Mouse (Mus musculus) erythroblast, embryonic 14.5 days (primary cell): Measurements from ENCODE around the gene Tradd.

Experiments
- GATA1 ChIP-seq: IDR thresholded peaks from 2 replicates; pipeline ENCODE4 v1.6.1; 2012; ENCODE audit warnings: low read length, inconsistent platforms, mixed read lengths
- TAL1 ChIP-seq: IDR thresholded peaks from 3 replicates; pipeline ENCODE4 v1.6.1; 2012; ENCODE audit warnings: low read length, inconsistent platforms, mixed read lengths

- TF ChIP-seq GATA1, result no peak
- no peak for TF ChIP-seq TAL1
Measured at GRCm38 (mm10) chr8:105223850-105224249, 40.6 kb downstream of the Tradd start.
